Mouse (Mus musculus) erythroid progenitor cell, adult 5-6 weeks (primary cell): Measurements from ENCODE around the gene Mettl2. TPM values are rescaled to one million over a fixed set of nuclear protein-coding genes. Genes with fewer than 3 reads are reported as not detected.

Source experiments
- ATAC-seq: replicated peaks from 2 replicates; pipeline ENCODE4 v1.8.0; 2016; ENCODE audit warnings: moderate number of reproducible peaks, mild to moderate bottlenecking, moderate TSS enrichment, inconsistent platforms; ENCODE audit not compliant: poor library complexity, low FRiP score, severe bottlenecking
- total RNA-seq, 2 experiments: library from RNA; stranded (forward) in 1 of 2; stranded (reverse) in 1 of 2; fragments of 150-400 nt in 1 of 2; fragments of 186-747, 209-891 nt in 1 of 2; gene quantifications; 2 replicates each; pipeline versions ENCODE4 v1.2.3 to v1.2.4; 2015 to 2017; ENCODE audit warnings: low replicate concordance in 2 of 2

Mettl2 gene
- total RNA-seq, 2 experiments from 2014 or later: 1.7 to 2.9 TPM

DNA sequence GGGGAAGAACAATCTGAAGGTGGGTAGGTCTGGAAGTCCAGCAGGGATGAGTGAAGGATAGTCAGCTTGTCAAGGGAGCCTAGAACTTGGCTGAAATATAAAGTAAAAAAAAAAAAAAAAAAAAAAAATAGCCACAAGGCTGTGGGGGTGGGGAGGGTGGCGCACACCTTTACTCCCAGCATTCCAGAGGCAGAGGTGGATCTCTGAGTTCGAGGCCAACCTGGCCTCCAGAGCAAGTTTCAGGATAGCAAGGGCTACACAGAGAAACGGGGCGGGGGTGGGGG lies 25.7 kb downstream of the Mettl2 start:
- no peak for ATAC-seq

DNA sequence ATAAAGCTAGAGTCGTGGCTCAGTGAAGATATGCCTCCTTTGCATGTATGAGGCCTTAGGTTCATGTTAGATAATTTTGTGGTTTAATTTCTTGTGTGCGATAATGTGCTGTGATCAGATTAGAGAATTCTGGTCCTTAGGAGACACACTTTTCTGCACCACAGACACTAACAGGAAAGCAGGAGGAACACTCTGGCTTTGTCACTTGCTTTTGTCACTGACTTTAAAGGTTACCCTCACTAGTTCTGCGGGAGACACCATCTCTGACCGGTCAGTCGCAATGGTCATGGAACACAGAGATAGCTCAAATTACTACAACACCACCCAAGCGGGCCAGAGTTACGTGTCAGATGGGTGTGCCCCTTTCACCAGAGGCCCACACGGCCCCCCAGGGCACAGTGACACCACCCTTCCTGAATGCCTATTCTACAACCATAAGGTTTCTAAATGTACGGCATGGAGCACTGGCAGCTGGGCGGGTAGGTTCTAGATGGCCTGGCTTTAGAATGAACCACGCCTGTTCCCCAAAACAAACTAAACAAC lies 26.2 kb downstream of the Mettl2 start:
- peak; percentile 76 for ATAC-seq

DNA sequence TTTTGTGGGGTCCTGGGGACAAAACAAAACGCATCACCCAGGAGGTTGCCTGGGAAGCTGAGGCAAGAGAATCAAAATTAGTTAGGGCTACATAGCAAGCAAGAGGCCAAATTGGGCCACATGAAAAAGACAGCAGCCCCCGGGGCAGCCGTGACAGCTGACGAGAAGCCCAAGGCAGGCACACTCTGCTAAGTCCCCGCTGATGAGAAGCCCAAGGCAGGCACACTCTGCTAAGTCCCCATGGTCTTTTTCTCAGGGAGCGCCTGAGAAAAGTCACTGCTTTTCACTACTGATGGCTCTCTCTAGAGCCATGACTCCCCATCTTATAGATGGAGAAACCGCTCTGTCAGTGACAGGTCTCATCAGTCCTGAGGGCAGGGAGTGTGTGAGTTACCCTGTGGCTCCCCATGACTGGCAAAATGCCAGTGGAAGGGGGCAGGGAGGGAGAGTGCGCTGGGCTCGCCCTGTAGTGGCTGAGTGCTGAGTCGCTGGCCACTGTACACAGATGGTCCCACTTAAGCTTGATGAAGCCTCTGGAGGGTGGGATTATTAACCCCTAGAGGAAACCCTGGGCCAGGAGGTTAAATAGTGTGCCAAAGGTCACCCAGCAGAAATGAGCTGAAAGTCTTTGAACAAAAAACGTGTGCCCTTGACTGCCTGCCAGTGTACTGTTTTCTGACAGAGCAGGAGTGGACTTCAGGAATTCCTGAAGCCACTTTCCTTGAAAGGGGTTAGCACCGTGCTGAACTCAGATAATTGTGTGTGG lies 27.0 kb downstream of the Mettl2 start:
- ATAC-seq: peak; percentile 63

DNA sequence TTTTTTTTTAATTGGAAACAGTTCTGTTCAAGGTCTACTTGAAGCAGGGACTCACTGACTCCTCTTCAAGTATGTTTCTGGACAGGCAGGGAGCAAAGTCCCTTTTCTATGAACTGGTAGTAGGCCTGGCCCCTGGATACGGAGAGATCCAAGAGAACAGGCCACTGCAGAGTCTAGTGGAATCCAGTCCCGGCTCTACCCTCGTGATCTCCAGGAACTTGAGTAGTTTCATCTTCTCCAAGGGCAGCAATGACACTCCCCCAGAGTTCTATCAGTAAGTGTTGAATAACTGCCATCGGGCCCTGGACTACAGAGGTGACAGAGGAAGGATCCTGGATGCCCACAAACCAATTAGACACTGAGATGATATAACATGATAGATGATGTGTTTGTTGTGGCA lies 29.7 kb downstream of the Mettl2 start:
- ATAC-seq: no peak

DNA sequence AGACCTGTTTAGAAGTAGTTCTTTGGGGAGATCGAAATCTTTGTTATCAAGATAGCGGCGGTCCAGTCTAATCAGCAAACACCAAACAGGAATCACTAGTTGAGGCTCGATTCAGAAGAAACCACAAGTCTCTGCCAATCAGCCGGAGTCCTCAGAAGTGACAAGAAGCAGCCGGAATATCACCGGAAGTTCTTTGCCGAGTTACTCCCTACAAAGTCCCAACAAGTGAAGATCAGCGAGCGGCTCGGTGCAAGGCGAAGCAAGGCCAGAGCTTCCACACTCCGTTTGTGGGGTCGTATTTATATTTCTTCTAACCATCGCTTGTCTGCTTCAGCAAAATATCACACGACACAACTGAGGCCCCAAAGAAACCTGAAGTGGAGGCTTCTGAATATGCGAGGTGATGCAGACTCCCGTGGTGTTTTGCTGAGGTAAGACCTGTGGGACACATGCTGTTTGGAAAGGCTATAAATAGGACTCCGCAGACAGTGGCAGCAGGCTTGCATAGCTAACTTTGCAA lies 30.6 kb downstream of the Mettl2 start:
- ATAC-seq: no peak

DNA sequence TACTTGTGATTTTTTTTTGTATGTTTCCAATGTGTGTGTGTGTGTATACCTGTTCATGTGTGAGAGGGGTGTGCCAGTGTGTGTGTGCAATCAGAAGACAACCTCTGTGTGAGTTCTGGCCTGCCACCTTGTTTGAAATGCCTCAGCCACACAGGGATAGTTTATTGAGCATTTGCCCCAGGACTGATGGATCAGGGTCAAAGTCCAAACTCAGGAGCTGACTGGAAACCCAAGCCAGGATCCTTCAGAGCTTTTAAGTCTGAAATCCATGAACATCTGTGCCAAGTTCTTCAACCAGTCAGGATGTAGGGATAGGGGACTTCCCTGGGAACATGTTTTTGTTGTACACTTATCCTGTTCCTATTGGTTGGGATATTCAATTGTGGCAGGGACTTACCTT lies 31.8 kb downstream of the Mettl2 start:
- ATAC-seq: no peak

DNA sequence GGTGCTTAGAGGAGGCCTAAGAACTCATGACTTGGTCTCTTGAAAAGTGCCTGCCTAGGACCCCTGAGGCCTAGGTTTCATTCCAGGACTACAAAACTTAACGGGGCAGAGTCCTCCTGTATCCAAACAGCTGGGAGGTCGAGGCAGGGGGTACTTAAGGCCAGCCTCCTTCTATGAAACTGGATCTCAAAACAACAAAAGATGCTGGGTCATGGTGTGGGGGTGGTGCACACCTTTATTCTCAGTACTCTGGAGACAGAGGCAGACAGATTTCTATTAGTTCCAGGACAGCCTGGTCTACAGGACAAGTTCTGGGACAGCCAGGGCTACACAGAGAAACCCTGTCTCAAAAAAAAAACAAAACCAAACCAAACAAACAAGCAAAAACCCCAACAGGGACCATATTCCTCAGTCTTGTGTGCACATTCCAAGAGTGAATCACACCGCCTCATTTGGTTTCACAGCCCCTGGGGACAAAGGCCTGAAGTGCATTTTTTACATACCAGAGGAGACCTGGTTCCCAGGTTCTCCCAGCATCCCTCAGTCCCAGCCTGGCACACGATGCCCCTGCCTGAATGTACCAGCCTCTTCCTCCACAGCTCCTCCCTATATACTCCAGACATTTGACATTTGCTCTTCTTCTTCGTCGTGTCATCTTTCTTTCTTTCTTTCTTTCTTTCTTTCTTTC lies 33.6 kb downstream of the Mettl2 start:
- no peak for ATAC-seq

DNA sequence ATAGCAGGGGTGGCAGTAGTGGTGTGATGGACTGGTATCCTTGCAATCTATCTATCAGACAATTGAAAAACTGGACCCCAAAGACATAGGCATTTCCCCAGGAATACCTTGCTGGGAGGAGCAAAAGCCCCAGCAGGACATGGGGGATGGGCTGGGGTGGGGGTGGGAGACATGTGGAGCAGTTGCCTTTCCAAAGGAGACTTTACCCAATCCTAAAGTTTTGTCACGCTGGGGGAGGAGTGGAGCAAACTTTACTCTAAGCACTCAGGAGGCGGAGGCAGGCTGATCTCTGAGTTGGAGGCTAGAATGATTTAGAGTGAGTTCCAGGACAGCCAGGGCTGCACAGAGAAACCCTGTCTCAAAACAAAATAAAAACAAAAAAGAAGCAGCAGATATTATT lies 35.2 kb downstream of the Mettl2 start:
- ATAC-seq: no peak

DNA sequence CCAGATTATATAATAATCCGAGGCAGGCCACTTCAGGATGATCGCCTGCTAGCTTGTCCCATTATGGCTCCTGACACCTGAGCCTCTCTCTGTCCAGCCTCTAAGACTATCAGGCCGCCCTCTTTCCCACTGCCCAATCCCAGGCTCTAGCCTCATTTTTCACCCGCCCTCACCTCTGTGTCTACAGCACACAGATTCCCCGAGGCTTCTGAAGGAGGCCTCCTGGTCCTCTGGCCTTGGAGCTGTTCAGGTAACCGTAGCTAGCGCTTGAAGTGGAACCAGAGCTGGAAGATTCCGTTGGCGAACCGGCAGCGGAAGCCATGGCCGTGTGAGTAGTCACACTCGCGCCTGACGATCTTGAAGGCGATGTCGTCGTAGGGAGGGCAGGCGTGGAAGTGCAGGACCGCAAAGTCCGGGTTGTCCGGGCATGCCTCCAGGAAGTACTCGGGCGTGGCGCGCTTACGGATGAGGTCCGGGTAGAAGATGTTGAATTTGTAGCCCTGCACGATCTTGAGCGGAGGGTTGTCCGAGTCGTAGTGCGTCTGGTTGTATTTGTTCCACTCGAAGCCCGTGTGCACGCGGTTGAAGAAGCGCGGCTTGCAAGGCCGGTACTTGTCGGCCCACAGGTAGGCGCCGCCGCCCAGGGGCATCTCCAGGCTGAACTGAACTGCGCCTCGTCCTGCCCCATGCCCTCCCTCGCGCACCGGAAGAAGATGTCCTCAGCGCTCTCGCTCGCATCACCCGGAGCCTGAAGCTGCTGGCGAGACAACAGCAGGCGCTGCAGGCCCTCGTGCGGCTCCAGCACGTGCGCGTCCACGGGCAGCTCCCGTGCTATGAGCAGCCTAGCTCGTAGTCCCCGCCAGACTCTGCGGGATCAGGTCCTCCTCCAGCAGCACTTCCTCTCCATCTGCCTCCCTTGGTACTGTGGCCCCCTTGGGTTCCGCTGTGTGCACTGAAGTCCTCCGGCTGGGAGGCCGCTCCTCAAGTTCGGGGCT lies 38.6 kb downstream of the Mettl2 start:
- ATAC-seq: 0 out of 2 replicates have a peak, but pooled peaks have one; percentile 19

DNA sequence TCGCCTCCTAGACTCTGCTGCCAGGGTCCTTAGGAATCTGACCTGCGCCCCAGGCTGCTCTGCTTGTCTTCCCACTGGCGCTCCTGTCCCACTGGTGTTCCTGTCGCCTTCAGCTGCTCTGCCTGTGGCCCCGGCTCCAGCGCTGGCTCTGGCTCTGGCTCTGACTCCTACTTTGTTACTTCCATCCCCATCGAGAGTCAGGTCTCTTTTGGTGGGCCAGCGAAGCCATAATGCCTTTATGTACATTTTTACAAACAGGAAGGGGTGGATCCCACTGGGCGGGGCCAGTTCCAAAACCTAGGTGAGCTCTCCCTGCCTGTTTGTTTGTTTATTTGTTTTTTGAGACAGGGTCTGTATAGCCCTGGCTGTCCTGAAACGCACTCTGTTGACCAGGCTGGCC lies 40.6 kb downstream of the Mettl2 start:
- no peak for ATAC-seq

DNA sequence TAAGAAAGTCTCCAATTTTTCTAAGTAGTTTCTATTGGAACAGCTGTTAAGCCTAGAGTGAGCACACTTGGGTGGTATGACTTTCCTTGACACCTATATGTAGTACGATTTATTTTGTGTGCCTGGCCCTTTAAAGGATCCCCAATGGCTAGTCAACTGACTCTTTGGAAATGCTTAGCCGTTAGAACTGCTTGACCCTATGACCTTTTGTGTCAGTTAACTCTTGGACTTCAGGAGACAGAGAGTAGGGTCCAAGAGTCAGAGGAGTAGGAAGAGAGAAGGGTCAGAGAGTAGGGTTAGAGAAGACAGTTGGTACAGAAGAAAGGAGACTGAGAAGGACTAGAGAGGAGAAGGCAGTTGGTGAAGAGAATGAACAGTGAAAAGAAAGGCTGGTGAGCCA lies 52.3 kb downstream of the Mettl2 start, which contains the start of gene Tlk2:
Tlk2 (plus strand) TSS at position 292 of the 400 bp plus-strand sequence.
- no peak for ATAC-seq

DNA sequence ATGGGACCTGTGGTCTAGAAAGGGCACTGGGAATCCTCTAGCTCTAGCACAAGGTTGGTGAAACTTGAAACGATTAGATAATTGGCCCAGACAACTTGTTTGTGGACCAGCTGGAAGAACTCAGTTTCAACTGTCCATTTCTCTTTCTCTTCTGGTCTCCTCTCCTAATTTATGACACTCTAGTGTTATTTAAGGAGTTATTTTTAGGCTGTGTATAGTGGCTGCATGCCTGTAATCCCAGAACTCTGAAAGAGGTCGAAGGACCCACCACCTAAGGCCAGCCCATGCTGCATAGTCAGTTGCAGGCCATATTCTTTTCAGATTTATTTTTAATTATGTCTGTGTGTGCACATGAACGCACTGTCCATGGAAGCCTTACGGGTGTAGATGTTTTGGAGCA lies 53.3 kb downstream of the Mettl2 start:
- ATAC-seq: no peak

DNA sequence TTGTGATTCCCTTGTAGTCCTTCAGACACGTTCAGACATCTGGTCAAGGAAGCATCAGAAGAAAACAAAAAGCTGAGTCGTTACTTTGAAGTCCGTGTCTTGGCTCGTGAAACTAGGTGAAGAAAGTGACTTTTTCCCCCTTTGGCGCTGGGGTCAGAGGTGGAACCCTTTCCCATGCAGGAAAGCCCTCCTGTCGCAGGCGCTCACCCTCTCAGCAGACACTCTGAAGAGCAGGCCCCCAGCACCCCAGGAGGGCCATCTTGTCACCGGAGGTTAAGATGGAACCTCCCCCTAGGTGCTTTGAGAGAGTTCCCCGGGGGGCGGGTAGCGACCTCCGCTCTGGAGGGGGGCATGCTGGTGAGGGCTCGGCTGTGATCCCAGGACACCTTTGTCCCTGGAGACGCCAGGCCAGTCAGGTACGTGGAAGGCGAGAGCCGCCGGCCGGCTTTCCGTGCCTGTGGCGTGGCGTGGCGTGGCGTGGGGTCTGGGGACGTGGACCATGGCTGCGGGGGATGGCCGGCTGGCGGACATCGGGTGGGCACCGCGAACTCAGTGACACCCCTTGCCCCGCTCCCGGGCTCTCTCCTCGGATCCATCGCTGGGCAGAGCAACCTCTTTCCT lies 54.4 kb downstream of the Mettl2 start:
- ATAC-seq: peak; percentile 59

DNA sequence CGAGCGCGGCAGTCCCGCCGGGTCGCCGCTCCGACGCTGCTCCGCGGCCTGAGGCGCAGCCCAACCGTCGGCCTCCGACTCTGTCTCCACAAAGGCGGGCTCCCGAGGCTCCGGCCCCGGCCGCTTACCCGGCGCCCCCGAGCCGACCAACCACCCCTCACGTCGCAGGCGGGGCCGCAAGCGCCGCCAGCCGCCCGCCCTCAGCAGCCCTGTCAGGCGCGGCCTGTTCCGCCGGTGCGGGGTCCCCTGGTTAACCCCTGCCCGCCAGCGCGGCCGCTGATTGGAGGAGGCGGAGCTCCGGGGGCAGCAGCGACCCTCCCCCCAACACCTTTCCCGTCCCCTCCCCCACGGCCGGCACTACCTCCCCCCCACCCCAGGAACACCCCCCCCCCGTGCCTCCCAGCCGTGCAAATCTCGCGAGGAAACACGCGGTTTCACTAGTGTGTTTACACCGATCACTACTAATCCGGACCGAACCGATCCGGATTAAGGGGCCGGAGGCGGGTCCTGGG lies 55.0 kb downstream of the Mettl2 start:
- peak; percentile 80 for ATAC-seq

DNA sequence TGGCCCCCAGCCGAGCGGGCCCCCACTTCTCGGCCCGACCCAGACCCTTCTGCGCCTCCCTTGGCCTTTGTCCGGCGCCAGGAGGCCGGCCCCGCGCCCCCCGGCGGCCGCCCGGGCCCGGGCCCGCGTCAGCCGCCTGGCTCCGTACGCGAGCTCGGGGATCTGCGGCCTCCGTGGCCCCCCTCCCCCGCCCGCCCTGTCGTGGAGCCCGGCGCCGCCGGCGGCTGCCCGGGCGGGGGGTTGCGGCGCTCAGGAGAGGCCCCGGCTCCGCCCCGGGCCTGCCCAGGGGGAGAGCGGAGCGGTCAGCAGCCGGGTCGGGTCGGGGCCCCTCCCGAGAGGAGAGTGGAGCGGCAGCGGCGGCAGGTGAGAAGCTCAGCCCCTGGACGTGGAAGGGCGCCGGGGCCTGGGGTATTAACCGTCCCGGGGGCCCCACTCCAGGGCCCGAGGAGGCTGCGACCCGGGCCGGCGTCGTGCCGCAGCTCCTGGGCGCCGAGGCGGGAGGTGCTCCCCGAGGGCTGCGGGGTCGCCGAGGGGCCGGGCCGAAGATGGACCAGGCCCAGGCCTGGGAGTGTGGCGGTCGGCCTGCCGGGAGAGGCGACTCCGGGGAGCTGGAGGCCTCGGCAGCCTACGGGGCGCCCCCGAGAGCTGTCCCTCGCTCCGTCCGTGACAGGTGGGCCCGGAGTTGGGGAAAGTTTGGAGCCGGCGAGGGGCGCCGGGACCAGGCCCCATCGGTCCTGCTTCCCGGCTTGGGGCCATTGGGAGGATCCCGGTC lies 55.6 kb downstream of the Mettl2 start:
- peak; percentile 33 for ATAC-seq

DNA sequence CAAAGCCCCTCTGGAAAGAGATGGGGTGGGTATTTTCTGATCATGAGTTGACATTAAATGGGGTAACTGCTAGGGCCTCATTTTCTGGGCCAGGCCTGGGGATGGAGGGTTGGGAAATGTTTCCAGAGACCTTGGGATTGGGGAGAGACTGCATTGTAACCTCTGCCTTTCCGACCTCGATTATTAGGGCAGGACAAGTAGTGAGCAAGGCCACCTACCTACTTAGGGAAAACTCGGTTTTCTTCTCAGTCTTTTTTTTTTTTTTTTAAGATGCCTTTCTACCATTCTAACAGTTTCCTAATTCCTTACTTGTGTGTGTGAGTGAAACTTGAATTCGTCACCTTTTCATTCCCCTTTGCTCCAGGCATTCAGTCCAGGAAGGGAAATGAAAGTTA lies 56.2 kb downstream of the Mettl2 start:
- ATAC-seq: peak; percentile 31

DNA sequence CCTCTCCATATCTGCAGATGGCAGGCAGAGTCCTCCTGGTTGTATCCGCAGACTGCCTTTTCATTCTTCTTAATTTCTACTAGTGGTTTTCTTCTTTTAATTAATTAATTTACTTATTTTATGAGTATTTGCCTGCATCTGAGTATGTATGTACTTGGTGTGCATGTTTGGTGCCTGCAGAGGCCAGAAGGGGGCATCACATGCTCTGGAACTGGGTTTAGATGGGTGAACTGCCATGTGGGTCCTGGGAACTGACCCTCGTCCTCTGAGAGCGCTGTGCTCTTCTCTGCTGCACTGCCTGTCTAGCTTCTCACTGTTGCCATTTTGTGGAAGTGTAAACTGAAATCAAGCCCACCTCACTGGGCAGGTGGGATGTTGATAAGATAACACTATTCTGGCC lies 58.5 kb downstream of the Mettl2 start:
- ATAC-seq: no peak
